Mouse (Mus musculus) myocyte (in vitro differentiated cells): ENCODE measurements around the gene Gm20388.

Experiments
- CEBPB ChIP-seq: IDR thresholded peaks from 2 replicates; pipeline ENCODE4 v1.6.1; 2011; ENCODE audit warnings: mild to moderate bottlenecking, moderate library complexity; ENCODE audit not compliant: poor library complexity, insufficient read depth, severe bottlenecking
- E2F4 ChIP-seq: IDR thresholded peaks from one replicate; pipeline ENCODE4 v1.6.1; 2011; ENCODE audit warnings: mild to moderate bottlenecking, control low read depth, moderate library complexity; ENCODE audit not compliant: insufficient read depth
- MYOD1 ChIP-seq, 3 experiments: IDR thresholded peaks; one replicate each; pipeline ENCODE4 v1.6.1; 2011; ENCODE audit warnings: control low read depth in 2 of 3, low read depth in 2 of 3, mild to moderate bottlenecking in 2 of 3, moderate library complexity in 1 of 3; ENCODE audit not compliant: insufficient read length in 2 of 3, control insufficient read depth in 1 of 3
- MYOG ChIP-seq, 3 experiments: IDR thresholded peaks; one replicate each; pipeline ENCODE4 v1.6.1; 2011; ENCODE audit warnings: control low read depth in 2 of 3, low read depth in 2 of 3, mild to moderate bottlenecking in 2 of 3; ENCODE audit not compliant: insufficient read length in 2 of 3, control insufficient read depth in 1 of 3, insufficient read depth in 1 of 3
- POLR2A ChIP-seq: IDR thresholded peaks from one replicate; pipeline ENCODE4 v1.6.1; 2011; ENCODE audit warnings: low read depth, mild to moderate bottlenecking, control low read depth, moderate library complexity; ENCODE audit not compliant: insufficient read length
- POLR2AphosphoS2 ChIP-seq: IDR thresholded peaks from one replicate; pipeline ENCODE4 v1.6.1; 2011; ENCODE audit warnings: low read depth, control low read depth; ENCODE audit not compliant: insufficient read length
- REST ChIP-seq: IDR thresholded peaks from one replicate; pipeline ENCODE4 v1.6.1; 2011; ENCODE audit warnings: mild to moderate bottlenecking, control low read depth, moderate library complexity; ENCODE audit not compliant: insufficient read depth, insufficient read length
- SRF ChIP-seq: IDR thresholded peaks from one replicate; pipeline ENCODE4 v1.6.1; 2011; ENCODE audit warnings: low read depth; ENCODE audit not compliant: control insufficient read depth, insufficient read length
- TCF12 ChIP-seq: IDR thresholded peaks from one replicate; pipeline ENCODE4 v1.6.1; 2011; ENCODE audit warnings: mild to moderate bottlenecking, control low read depth; ENCODE audit not compliant: poor library complexity, insufficient read depth, severe bottlenecking
- TCF3 ChIP-seq: IDR thresholded peaks from one replicate; pipeline ENCODE4 v1.6.1; 2011; ENCODE audit warnings: low read depth, control low read depth; ENCODE audit not compliant: insufficient read length
- USF1 ChIP-seq: IDR thresholded peaks from one replicate; pipeline ENCODE4 v1.6.1; 2011; ENCODE audit warnings: low read depth, mild to moderate bottlenecking, control low read depth, moderate library complexity

GRCm38 (mm10) chr8:123353216-123353615, 3442.6 kb downstream of the Gm20388 start:
- TF ChIP-seq SRF (no peak), TCF12 (no peak), POLR2A (no peak), POLR2AphosphoS2 (no peak), MYOD1 (IDR thresholded peaks at IDR 0.05; ENCODE audit: control insufficient read depth in 1 of 3, insufficient read length in 2 of 3, low read depth in 2 of 3) (no peak), E2F4 (no peak), USF1 (no peak), MYOG (IDR thresholded peaks at IDR 0.05; ENCODE audit: control insufficient read depth in 1 of 3, insufficient read depth in 1 of 3, insufficient read length in 2 of 3, low read depth in 2 of 3) (no peak), CEBPB (no peak), REST (no peak), TCF3 (no peak)
